Mouse (Mus musculus): ENCODE data around the gene Lipa.

DNA sequence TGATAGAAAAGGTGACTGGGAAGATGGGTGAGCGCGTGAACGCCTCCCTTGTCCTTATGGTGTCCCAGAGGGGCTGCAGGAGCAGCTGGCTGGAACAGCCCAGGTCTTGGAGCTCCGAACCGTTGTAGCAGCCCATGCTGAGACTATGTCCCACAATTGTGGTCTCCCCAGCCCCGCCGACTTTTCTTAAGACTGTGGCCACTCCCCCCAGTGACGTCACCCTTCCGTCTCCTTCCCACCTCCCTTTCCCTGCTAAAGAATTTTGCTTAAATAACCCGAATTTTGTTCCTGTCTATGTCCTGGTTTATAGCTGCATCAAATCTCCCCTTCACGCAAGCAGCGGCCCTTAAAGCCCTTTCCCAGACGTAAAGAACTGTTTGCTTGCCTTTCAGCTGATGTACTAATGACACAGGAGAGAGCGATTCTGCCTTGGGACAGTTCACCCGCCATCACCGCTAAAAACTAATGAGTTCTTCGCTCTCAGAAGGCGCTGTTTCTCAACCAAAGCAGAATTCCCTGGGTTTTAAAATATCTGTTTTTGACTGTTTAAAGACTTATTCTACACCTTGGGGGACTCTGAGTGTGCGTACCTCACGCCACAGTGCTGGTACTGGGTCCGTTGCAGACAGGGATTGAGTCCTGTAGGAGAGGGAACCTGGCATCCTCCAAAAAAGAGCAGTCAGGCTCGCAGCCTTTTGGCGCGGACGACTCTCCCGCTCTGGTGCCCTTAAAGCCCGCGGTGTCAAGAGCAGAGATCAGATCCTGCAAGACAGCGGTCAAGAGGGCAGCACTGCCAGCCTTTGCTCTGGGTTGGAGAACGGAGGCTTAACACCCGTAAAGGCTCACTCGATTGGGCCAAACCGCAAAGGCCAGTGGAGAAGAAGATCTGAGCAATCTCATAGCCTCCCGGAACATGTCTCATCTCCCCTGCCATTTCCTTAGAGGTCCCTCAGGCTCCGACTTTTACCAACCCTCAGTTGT, 52.0 kb downstream of the Lipa start, which contains the start of gene Ch25h:
- no peak for TF ChIP-seq TAL1 (IDR thresholded peaks at IDR 0.05; ENCODE audit: low read length)
- TF ChIP-seq GATA1 (IDR thresholded peaks at IDR 0.05; ENCODE audit: low read length) = no peak
